Mouse (Mus musculus): ENCODE results near the gene Nasp. TPM values are rescaled to one million over a fixed set of nuclear protein-coding genes. Genes with fewer than 3 reads are reported as not detected.

Gene Nasp
- polyA plus RNA-seq, 1 experiment from 2014 or later = 92.9 TPM

DNA sequence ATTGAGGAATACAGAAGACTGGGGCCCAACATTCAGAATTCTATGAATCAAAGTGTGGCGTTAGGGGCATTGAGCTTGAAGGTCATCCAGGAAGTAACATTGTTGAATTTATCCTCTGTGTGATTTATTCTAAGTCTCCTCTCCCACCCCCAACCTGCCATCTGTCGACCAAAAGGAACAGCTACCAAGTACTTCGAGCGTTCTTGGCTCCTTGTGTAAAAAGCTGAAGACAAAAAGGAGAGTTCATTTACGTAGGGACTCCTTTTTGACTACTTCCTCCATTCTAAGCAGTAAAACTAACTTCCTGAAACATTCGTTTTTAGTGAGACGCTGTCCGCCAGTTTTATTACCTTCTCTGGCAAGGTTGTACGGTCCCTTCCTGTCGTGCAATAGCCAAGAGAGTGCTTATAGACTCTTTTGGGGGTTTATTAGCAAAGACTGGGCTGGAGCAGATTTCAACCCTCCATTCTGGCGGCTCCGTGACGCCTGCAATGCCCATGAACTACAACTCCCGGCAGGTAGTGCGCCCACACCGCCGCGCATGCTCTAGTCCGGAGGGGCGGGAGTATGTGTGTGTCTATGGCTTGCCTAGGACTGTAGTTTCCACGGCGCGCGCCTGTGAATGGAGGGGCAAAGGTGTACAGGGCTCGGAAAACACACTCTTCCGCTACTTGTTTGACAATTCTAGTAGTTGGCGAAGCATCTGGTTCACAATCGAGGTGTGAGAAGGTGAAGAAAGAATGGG lies 71.0 kb downstream of the Nasp start:
- peak overlapping the region; percentile 67 for H3K4me3 ChIP-seq
- ATAC-seq (ENCODE audit: low FRiP score, low read depth) = peak; percentile 96
- H3K27me3 ChIP-seq = no peaks in the 10 kb centered on the region
- under 1% methylated on average over 28 of the region's 28 CpGs for WGBS
- H3K9ac ChIP-seq = peak overlapping the region; percentile 63
- peak overlapping the region; percentile 97 for H3K27ac ChIP-seq (replicated peaks)
- H3K4me1 ChIP-seq (replicated peaks) = peaks cover 25% of the 10 kb centered on the region
- peaks cover 8% of the 10 kb centered on the region for H3K36me3 ChIP-seq
- H3K4me2 ChIP-seq = peak overlapping the region; percentile 82
- H3K9me3 ChIP-seq = no peaks in the 10 kb centered on the region

DNA sequence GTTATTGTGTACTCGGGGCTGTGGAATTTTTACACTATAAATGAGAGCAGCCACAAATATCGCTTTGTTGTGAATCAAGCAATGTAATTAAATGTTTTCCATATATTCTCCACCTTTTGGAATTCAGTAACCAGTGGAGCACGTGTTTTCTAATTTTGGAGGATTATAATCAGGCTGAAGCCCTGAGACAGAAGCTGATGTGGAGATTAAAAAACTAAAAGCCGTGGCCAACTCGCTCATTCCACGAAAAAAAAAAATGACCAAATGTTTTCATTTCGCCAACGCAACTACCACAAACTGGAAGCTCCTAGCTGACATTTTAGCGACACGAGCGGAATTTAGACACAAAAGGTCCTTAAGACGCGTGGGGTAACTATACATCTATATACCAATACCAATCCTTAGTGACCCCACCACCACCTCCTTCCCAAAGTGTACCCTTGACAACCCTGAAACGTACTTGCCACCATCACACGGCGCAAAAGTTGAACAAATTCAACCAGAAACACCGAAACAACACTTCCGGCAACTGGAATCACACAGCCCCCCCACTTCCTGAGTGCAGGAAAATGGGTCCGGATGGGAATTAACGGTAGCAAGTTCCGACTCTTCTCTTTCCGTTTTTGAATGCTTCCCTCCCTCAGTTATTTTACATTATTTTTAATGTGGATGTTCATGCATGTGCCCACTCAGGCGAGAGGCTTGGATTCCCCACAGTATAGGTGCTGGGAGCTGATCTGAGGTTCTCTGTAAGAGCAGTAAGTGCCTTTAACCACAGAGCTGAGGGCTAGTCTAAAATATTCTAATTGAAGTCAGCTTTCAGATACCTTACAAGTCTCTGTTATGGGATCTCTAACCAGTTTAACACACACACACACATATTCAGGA lies 72.1 kb downstream of the Nasp start, which contains the start of gene Tmem69:
Tmem69 (minus strand) TSS at position 524 of the 888 bp plus-strand sequence.
- Histone ChIP-seq H3K4me1 (replicated peaks) (peaks cover 25% of the 10 kb centered on the region), H3K27me3 (no peaks in the 10 kb centered on the region), H3K36me3 (peaks cover 8% of the 10 kb centered on the region), H3K4me2 (peak within 1 kb of the TSS; percentile 82), H3K4me3 (peak within 1 kb of the TSS; percentile 67), H3K27ac (replicated peaks) (peak within 1 kb of the TSS; percentile 97), H3K9me3 (no peaks in the 10 kb centered on the region), H3K9ac (peak within 1 kb of the TSS; percentile 63)
- ATAC-seq (ENCODE audit: low FRiP score, low read depth) = no peak
- WGBS = 5% methylated on average over 23 of the region's 23 CpGs

- WGBS = 85% methylated on average over 3 of the region's 3 CpGs
- no peak overlapping the region for H3K27ac ChIP-seq (replicated peaks)
Observed at GRCm38 (mm10) chr4:116553035-116553434, 74.7 kb downstream of the Nasp start.

More at GRCm38 (mm10) chr4:116553035-116553434, 74.7 kb downstream of the Nasp start:
- H3K4me1 ChIP-seq (replicated peaks) = peaks cover 12% of the 10 kb centered on the region
- no peaks in the 10 kb centered on the region for H3K9me3 ChIP-seq
- H3K4me3 ChIP-seq = no peak overlapping the region
- ATAC-seq (ENCODE audit: low FRiP score, low read depth) = no peak
- no peaks in the 10 kb centered on the region for H3K27me3 ChIP-seq
- H3K4me2 ChIP-seq = no peak overlapping the region
- H3K36me3 ChIP-seq = peaks cover 8% of the 10 kb centered on the region
- H3K9ac ChIP-seq = no peak overlapping the region

Other genes starting within 250 kb of the Nasp start
- gene Mast2, start 163.8 kb downstream of the Nasp start, polyA plus RNA-seq (2015; fragmentation: Nextera tagmentation; extraction: Ambion mirVana) = 43.9 and 48.9 TPM in 2 replicates
- gene Ipp, start 120.4 kb downstream of the Nasp start, polyA plus RNA-seq (2015; fragmentation: Nextera tagmentation; extraction: Ambion mirVana) = 12.0 and 14.5 TPM in 2 replicates
- gene Tmem69, start 72.0 kb downstream of the Nasp start, polyA plus RNA-seq (2015; fragmentation: Nextera tagmentation; extraction: Ambion mirVana) = 21.4 and 21.5 TPM in 2 replicates
- gene Gpbp1l1, start 70.3 kb downstream of the Nasp start, polyA plus RNA-seq (2015; fragmentation: Nextera tagmentation; extraction: Ambion mirVana) = 14.4 and 15.4 TPM in 2 replicates
- gene Ccdc17, start 31.3 kb downstream of the Nasp start, polyA plus RNA-seq (2015; fragmentation: Nextera tagmentation; extraction: Ambion mirVana) = 4.4 and 4.8 TPM in 2 replicates
- gene Akr1a1, start 23.7 kb upstream of the Nasp start, polyA plus RNA-seq (2015; fragmentation: Nextera tagmentation; extraction: Ambion mirVana) = 704 and 712 TPM in 2 replicates
- 446 and 514 TPM in 2 replicates for gene Prdx1, start 57.6 kb upstream of the Nasp start, polyA plus RNA-seq (2015; fragmentation: Nextera tagmentation; extraction: Ambion mirVana)
- gene Mmachc, start 80.5 kb upstream of the Nasp start, polyA plus RNA-seq (2015; fragmentation: Nextera tagmentation; extraction: Ambion mirVana) = 23.0 and 23.2 TPM in 2 replicates
- 12.6 and 13.6 TPM in 2 replicates for gene Ccdc163, start 80.6 kb upstream of the Nasp start, polyA plus RNA-seq (2015; fragmentation: Nextera tagmentation; extraction: Ambion mirVana)
- 2.6 and 3.3 TPM in 2 replicates for gene Tesk2, start 93.0 kb upstream of the Nasp start, polyA plus RNA-seq (2015; fragmentation: Nextera tagmentation; extraction: Ambion mirVana)
- gene Toe1, start 179.7 kb upstream of the Nasp start, polyA plus RNA-seq (2015; fragmentation: Nextera tagmentation; extraction: Ambion mirVana) = 27.4 and 32.8 TPM in 2 replicates
- gene Mutyh, start 179.8 kb upstream of the Nasp start, polyA plus RNA-seq (2015; fragmentation: Nextera tagmentation; extraction: Ambion mirVana) = 7.4 and 8.4 TPM in 2 replicates
- 1.9 and 2.0 TPM in 2 replicates for gene Hpdl, start 193.8 kb upstream of the Nasp start, polyA plus RNA-seq (2015; fragmentation: Nextera tagmentation; extraction: Ambion mirVana)
- gene Zswim5, start 249.4 kb upstream of the Nasp start, polyA plus RNA-seq (2015; fragmentation: Nextera tagmentation; extraction: Ambion mirVana) = 5.2 and 5.4 TPM in 2 replicates